Mouse (Mus musculus) ZHBTc4 (cell line): ENCODE results near the gene Etv6.

Experiments
- DNase-seq: peaks from one replicate; pipeline ENCODE4 v3.0.0-alpha.2; 2011; ENCODE audit warnings: low read depth, low spot score

Etv6 gene

DNA sequence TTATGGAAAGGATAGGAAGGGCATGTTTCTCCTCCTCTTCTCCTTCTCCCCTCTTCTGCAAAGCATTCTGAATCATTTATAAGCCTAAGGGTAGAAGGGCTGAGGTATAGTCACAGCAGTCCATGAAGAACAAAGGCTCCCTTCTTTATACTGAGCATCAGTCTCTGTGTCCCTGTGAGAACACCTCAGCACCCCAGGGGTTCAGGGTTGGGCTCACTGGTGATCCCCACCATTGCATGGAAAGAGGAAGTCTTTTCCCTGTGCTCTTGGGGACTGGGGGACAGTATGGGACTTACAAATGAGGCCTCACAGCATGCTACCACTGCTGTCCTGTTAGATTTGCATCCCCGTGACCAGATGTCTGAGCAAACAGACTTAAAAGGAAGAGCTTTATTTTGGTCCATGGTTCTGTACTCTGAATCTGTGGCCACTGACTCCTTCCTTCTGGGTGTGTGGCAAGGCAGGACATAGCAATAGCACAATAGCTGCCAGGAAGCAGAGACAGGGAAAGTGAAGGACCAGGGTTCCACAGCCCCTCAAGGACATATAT is 106.2 kb downstream of the Etv6 start:
- no peak for DNase-seq

DNA sequence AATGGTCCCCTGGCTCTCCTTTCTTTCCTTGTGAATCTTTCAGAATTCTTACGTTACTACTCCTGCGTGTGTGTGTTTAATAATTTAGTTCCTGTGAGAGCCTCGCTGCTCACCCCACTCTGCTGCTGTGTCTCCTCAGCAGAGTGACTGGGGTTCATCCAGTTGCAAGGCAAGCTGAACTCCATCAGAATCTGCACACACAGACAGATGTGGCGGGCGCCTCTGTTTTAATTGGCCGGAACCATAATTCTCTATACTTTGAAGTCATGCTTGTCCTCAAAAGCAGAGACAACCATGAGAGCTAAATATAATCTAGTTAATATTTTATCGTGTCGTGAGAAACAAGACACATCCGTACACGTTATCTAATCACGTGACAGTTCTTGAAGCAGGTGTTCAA is 107.2 kb downstream of the Etv6 start:
- no peak for DNase-seq

DNA sequence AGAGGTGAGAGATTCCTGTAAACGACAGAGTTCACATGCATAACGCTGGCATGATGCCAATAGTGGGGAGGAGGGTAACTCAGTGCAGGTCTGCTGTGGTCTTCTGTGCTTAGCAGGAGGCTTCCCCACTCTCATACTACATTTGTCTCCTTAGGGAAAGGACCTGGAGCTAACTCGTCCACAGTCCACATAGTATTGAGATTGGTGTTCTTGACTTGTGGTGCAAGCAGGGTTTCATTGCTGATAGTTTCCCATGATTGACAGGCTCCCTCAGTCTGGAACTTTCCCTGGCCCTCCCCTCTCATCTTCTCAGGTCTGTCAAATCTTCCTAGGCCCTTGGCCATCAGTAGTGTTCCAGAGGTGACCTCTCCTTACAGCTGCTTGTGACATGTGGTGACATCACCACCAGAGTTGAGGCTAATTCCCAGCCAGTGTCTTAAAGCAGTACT is 108.2 kb downstream of the Etv6 start:
- DNase-seq = no peak

DNA sequence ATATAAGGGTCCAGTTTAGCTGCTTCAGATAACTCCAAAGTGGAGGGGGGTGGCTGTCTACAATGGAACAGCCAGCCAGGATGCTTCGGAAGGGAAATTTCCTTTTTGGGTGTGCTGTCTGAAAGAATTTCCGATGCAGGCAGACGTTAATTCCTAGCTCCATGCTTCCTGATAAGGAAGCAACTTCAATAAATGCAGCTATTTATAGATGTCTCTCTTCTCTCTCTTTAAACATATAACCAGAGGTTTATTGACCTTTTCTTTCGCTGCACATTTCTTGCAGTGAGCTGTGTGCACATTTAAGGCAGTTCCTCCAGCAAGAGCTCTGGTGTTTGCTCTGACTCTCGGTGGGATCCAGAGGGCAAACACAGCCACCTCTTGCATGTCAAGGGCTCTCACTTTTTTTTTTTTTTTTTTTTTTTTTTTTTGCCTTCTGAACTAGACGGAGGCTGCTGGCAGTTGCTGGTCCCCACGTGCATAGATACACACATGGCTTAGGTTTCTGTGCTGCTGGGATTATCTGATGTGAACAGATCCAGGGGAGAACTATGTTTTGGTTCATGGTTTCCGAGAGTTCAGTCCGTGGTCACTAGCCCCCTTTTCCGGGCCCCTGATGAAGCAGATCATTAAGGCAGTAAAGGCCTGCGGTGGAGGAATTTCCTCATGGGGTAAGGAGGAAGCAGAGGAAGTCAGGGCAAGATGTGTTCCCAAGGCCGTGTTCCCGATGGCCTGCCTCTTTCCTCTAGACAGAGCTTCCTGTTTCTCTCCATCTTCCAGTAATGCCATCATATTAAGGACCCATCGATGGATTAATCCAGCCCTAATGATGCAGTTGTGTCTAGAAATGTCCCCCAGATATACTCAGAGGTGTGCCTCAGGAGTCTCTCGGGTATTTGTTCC is 109.0 kb downstream of the Etv6 start:
- no peak for DNase-seq

DNA sequence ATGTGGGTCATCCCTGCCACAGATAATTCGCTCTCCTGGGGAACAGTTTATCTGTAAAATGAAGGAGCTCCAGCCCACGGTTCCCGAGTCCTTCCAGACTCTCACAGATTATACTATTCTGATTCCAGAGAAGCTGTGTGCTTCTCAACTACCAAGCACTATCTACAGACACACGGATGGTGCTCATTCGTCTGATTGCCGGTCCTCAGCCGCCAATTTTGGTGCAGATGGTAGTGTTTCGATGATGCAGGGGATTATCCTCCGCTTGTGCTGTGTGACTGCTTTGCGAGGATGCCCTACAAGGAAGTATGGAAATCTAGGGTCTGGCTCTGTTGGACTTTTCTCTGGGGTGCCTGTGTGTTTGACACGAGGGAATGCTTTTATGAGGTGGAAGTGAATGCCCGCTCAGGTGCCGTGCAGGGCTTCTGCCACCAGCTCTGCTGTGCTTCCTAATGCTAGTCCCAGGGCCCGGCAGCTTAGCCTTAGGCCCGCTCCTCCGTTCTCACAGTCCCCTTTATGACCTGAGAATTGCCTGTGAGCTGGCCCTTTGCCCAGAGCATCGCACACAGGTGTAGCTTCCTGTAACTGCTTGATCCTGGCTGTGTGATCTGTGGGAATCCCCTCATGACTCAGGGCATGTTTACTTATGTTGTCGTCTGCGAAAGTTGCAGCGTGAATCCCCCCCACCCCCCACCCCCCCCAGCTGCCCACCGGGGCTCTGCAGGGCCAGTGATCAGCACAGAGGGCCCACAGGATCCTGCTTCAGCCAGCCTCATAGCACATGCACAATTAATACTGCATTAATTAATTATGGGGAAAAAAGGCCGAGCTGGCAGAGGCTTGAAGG is 112.3 kb downstream of the Etv6 start:
- no peak for DNase-seq

DNA sequence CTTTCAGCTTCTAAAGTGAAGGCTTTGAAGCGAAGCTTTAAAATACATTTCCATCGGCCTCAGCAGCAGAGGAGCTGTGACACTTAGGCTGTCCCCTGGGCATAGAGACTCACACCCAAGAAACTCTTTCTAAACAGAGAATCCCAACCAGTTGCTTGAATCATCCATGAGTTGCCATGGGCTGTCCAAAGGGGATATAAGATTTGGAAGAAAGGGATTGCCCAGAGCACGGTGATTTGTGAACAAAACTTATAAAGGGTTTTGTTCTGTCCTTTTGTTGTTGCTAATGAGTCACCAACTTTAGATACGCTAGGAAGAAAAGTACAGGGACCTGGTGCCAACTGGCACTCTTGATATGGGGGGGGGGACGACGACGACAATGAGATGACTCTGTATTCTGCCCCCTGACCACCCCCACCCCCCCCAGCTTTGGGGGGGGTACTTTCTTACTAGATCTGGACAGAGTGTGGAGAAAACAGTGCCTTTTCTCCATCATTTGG is 113.0 kb downstream of the Etv6 start:
- no peak for DNase-seq

DNA sequence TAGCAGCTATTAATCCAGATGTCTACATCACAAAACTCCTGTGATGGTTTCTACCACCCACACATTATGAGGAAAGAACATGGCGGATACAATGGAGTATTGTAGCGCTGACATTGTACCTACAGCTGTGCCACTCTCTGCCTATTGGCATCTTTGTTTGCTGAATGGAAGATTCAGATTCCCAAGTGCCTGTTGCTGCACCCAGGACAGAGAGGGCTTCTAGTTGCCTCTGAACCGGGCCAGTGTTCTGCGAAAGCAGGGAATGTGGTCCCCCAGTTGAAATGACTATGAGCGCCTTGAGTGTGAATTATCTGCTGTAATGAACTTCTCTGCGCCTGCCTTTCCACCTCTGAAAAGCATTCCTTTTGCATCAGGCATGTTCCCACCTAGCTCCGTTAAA is 114.1 kb downstream of the Etv6 start:
- no peak for DNase-seq

DNA sequence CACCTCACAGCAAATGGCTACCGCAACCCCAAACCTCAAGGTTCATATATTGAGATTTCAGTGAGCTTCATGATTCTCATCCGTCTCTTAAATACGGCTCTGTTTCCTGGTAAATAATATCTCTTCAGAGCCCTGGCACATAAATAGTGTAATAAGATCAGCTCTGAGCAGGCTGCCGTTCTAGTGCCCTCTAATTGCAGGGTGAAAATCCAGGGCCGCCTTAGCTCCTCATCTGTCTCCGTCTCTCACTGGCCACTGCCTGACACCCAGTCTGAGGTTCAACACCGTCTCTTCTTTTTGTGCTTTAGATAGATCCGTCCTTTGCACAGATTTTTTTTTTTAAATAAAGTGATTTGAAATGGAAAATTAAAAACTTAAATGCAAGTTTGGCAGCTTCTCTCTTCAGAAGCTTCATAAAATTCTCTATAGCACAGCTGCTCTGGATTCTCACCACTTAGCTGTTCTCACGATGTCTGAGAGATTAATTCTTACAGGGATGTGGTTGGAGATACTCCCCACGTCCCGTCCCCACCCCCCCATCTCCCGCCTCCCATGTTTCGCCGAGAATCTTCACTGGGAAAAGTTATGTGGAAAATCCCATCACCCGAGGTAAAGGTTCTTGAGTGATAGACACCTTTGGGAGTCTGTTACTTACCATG is 115.7 kb downstream of the Etv6 start:
- DNase-seq = no peak

DNA sequence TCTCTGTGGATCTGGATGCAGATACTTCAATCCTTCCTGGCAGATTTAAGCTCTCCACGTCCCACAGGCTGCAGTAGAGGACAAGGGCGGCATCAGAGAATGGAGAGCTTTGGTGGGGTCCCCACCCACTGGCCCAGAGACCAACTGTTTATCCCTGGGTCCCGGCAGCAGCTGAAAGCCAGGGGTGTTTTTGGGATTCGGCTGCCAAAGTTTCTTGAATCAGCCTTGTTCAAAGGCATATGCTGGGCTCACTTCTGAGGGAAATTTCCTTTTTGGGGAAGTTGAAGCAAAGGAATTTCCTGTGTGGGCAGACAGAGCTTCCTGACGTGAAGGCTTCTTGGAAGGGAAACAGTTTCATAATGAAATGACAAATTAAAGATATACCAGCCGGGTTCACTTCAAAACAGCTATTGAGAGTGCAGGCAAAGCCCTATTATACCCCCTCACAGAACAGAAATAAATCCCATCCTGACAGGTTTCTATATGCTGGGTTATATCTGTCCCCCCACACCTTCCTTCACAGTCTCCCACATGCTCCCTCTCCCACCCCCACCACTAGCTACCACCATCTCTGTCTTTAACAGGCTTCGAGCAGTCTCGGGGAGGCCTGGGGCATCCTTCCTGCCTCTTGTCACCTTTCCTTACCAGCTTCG is 116.5 kb downstream of the Etv6 start:
- DNase-seq = no peak

DNA sequence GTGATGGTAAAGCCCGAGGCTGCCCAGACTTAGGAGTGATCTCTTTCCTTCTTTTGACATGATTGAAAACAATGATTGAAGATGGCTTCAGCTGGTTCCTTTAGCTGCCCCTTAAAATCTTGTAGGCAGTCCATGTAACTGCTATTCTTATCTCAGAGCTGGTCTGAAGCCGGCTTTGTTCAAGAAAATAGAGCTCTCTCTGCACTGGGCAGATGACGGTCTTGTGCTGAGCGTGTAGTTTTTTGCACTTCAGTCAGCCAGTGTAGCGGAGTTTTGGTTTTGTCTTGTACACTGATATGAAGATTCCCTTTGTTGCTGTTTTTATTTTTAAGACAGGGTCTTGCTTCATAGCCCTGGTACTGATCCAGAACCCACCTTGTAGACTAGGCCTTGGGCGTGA is 117.0 kb downstream of the Etv6 start:
- no peak for DNase-seq

DNA sequence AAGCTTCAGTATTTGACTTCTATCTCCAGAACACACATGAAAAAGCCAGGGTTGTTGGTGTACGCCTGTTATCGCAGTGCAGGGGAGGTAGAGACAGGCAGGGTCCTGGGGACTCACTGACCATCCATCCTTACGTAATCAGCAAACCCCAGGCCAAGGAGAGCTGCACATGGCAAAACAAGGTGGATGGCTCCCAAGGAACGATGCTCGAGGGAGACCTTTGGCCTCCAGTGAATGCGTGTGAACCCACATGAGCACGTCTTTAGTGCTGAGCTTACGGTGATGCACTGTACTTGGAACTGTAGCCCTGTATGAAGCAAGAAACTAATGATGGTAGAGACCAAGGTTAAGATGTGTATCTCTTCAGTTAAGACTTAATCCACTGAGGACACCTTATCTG is 119.2 kb downstream of the Etv6 start:
- no peak for DNase-seq

DNA sequence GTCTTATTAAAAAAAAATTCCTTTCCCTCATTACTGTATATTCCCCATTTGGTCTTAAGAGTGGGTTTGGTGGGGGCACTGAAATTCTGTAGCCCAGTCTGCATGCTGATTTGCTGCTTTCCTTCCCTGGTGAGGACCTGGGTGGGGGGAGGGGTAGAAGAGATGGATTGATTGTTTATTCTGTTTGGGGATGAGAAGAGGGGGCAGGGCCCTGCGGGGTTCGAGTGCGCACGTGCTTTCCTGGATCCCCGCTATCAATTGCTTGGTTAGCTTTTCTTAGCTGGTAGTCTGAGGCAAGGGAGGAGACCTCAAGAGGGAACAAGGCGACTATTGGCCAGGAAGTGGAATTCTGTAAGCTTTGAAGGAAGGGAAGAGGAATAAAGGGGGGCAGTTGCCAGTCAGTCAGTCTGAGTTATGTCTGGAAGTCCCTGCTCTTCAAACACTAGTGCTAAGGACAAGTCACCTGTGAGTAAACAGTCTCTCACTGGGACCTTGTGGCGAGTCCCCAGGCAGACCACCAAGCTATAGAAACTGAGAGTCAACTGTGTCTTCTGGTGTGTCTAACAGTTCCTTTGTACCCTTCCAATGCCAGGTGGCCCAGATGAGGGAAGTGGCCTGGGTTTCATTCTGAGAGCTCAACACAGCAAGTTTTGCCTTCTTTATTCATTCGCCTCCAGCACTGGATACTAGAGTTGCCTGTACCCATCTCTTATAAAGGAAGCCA is 120.6 kb downstream of the Etv6 start:
- DNase-seq = no peak

DNA sequence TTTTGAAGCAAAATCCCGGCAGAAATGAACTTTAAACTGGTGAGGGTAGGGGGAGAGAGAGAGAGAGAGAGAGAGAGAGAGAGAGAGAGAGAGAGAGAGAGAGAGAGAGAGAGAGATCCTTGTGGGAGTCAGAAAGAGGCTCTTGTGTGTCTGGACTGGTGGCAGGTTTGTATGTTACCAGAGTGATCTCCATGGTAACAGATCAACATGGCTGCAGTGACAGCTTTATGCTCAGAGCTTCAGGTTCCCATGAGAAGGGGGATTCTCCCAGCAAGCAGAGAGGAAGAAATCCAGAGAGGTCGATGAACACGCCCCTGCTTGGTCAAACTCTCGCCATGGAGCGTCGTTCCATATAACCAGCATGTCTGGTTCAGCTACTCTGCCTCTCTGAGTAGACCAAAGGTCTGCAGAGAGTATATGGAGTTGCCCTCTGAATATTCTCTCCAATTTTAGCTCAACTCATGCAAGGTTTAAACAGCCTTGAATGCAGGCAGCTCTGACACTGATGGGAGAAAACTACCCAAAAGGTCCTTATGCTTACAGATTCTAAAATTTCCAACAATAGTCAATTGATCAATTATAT is 122.1 kb downstream of the Etv6 start:
- no peak for DNase-seq

DNA sequence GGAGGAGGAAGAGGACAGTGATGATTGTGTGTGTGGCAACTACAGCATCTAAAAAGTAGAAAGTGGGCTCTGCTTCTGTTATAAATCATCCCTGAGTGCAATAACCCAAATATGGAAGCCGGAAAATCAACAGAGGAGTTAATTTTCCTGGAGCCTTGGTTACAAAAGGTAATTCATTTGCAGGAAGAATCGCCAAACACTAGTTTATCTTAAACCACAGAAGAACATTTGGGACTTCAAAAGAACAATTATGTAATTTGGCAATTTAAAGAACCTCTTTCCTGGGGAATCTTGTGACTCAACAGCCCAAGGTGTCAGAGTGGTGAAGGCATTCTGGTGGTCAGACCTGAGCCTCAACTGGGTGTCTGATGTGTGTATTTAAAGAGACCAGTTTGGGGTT is 122.7 kb downstream of the Etv6 start:
- no peak for DNase-seq

DNA sequence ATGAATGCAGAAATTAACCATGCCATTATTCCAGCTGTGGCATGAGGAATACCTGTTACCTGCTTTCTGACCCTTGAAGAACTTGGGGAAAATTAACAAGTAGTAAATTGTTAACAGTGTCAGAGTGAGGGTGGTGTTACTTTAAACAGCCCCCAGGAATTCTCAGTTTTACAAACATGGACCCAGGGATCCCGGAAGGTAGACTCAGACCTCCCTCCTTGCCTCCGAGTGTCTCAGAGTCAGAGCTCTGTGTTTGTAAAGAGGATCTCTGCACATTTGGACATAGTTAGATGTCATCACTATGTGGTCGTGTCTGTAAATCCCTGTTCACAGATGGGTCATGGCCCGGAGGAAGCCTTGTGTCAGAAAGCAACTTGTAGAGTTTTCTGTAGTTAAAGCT is 124.2 kb downstream of the Etv6 start:
- no peak for DNase-seq

DNA sequence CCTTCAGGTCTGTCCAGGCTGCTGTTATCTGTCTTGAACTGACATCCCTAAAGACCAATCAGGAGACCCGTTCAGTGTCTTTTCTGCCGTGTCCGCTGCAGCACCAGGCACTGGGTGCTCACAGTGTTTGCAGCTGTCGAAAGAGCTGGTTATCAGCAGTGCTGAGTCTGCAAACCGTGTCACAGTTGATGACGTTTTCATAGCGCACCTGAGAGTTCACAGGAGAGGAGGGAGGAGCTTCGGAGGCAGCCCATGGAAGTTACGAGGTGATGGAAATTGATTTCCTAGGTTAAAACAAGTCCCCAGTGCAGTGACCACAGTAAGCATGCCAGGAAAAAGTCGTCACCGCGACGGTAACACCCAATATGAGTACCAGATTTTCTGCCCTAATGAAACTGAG is 125.5 kb downstream of the Etv6 start:
- DNase-seq = no peak

DNA sequence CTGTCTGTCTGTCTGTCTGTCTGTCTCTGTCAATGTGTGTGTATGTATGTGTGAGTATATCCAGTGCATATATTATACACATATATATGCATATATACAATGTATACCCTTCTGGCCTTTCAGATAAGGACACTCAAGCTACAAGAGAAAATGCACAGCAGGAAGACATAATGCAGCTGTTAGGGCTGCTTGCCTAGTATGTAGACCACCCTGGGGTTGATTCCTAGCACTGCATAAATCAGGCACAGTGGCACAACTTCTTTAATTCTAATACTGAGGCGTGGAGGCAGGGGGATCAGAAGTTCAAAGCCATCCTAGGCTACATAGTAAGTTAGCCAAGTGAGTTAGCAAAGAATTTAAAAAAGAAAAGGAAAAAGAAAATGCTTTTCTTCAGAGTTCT is 127.8 kb downstream of the Etv6 start:
- no peak for DNase-seq

DNA sequence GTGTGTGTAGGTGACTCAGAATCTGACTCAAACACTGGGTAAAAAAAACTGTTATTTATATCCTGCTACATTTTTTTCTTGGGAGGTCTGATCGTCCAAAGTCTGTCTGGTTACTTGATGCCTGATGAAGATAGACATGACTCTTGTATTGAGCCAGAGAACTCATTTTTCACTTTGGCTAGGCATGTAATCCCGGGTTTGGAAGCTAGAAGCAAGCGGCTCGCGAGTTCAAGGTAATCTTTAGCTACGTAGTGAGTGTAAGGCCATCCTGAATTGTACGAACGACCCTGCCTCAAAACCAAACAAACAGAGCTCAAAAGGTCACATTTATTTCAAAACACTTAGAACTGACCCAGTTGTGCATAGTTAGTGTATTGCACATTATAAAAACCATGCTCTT is 128.9 kb downstream of the Etv6 start:
- DNase-seq = no peak

DNA sequence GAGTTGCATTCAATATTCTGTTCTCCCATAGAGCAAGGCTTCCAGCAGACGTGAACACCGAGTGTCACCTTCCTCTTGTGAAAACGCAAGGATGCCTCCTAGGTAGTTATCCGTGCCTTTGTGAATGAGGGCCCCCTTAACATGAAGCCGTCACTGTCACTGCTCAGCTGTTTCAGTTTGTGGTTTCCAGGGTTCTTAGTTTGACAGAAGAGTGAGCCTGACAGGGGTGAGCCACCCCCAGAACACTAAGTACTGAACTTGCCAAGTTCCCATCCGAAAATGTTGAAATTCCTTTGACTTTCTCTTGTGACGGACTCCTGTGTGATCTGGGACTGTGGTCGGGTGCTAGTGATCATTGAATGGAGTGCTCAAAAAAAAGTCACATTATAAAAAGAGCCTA is 129.5 kb downstream of the Etv6 start:
- no peak for DNase-seq

DNA sequence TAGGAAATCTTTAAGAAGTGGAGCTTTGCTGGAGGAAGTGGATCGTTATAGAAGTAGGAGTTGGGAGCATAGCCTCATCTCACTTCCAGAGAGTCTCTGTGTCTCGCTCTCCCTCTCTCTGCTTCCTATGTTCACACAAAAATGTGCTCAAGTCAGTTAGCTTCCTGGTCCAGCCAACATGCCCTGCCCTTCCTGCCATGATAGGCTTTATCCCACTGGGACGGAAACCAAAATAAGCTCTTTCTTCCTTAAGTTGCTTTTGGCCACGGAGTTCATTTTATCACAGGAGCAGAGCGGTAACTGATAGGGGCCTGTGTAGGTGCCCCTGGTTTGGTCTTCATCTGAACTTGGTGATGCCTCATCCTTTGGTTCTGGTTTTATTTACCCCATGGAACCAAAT is 132.5 kb downstream of the Etv6 start:
- no peak for DNase-seq
